Mouse (Mus musculus) midbrain, embryonic 13.5 days (tissue): ENCODE measurements around the gene H1foo. TPM values are rescaled to one million over a fixed set of nuclear protein-coding genes. Genes with fewer than 3 reads are reported as not detected.

Source experiments
- ATAC-seq: fragments of 200-750 bp; cut with Nextera tagmentation; 2 replicates; pipeline ENCODE4 v1.8.0; 2017; ENCODE audit warnings: mild to moderate bottlenecking, moderate TSS enrichment, moderate library complexity
- H3K27ac ChIP-seq: fragments of 300-500 bp; sonication (generic); 2 replicates; pipeline ENCODE4 v1.5.1; 2015; ENCODE audit warnings: inconsistent platforms, mild to moderate bottlenecking, moderate library complexity
- H3K27me3 ChIP-seq: fragments of 300-500 bp; sonication (generic); 2 replicates; pipeline ENCODE4 v1.6.1; 2015; ENCODE audit warnings: mild to moderate bottlenecking, inconsistent platforms
- H3K36me3 ChIP-seq: fragments of 300-500 bp; sonication (generic); 2 replicates; pipeline ENCODE4 v1.6.1; 2015; ENCODE audit warnings: mild to moderate bottlenecking, inconsistent platforms
- H3K4me1 ChIP-seq: fragments of 300-500 bp; sonication (generic); replicated peaks from 2 replicates; pipeline ENCODE4 v1.6.1; 2015; ENCODE audit warnings: inconsistent platforms
- H3K4me2 ChIP-seq: fragments of 300-500 bp; sonication (generic); replicated peaks from 2 replicates; pipeline ENCODE4 v1.6.1; 2015; ENCODE audit warnings: moderate library complexity, mild to moderate bottlenecking, inconsistent platforms
- H3K4me3 ChIP-seq: fragments of 300-500 bp; sonication (generic); replicated peaks from 2 replicates; pipeline ENCODE4 v1.5.1; 2015; ENCODE audit warnings: mild to moderate bottlenecking, inconsistent platforms
- H3K9ac ChIP-seq: fragments of 300-500 bp; sonication (generic); replicated peaks from 2 replicates; pipeline ENCODE4 v1.6.1; 2015; ENCODE audit warnings: mild to moderate bottlenecking, inconsistent platforms
- H3K9me3 ChIP-seq: fragments of 300-500 bp; sonication (generic); 2 replicates; pipeline ENCODE4 v1.6.1; 2016; ENCODE audit warnings: mild to moderate bottlenecking, inconsistent platforms
- WGBS: fragments of 180-500 bp; shearing (Covaris S2); methylation state at CpG from one replicate; pipeline ENCODE4 v1.1.7; 2015; 5-methylcytosine and 5-hydroxymethylcytosine counted together
- polyA plus RNA-seq: library from polyadenylated mRNA; unstranded; fragments of >200 nt; fragmentation: Nextera tagmentation; extraction: Ambion mirVana; gene quantifications from 2 replicates; pipeline ENCODE4 v1.2.1, GENCODE M21; 2015

H1foo gene
- polyA plus RNA-seq, 1 experiment from 2014 or later, result not detected

GRCm38 (mm10) chr6:115978596-115978995, 33.9 kb downstream of the H1foo start:
- 71% methylated on average over 8 of the region's 8 CpGs for WGBS

GRCm38 (mm10) chr6:115982889-115983288, 38.2 kb downstream of the H1foo start:
- H3K36me3 ChIP-seq, result no peaks in the 10 kb centered on the region
- no peaks in the 10 kb centered on the region for H3K9me3 ChIP-seq
- ATAC-seq, result no peak
- no peak overlapping the region for H3K9ac ChIP-seq
- H3K27ac ChIP-seq, result no peak overlapping the region
- WGBS, result 62% methylated on average over 7 of the region's 7 CpGs
- H3K27me3 ChIP-seq, result no peaks in the 10 kb centered on the region
- H3K4me1 ChIP-seq, result peaks cover 31% of the 10 kb centered on the region
- H3K4me2 ChIP-seq, result no peak overlapping the region
- no peak overlapping the region for H3K4me3 ChIP-seq

More at GRCm38 (mm10) chr6:115978596-115978995, 33.9 kb downstream of the H1foo start:
- Histone ChIP-seq H3K27me3 (no peaks in the 10 kb centered on the region), H3K4me1 (peaks cover 10% of the 10 kb centered on the region; the same call in 1 of the 2 replicates), H3K27ac (no peak overlapping the region), H3K9me3 (no peaks in the 10 kb centered on the region), H3K4me3 (no peak overlapping the region), H3K4me2 (no peak overlapping the region), H3K36me3 (no peaks in the 10 kb centered on the region), H3K9ac (no peak overlapping the region)
- ATAC-seq, result no peak

DNA sequence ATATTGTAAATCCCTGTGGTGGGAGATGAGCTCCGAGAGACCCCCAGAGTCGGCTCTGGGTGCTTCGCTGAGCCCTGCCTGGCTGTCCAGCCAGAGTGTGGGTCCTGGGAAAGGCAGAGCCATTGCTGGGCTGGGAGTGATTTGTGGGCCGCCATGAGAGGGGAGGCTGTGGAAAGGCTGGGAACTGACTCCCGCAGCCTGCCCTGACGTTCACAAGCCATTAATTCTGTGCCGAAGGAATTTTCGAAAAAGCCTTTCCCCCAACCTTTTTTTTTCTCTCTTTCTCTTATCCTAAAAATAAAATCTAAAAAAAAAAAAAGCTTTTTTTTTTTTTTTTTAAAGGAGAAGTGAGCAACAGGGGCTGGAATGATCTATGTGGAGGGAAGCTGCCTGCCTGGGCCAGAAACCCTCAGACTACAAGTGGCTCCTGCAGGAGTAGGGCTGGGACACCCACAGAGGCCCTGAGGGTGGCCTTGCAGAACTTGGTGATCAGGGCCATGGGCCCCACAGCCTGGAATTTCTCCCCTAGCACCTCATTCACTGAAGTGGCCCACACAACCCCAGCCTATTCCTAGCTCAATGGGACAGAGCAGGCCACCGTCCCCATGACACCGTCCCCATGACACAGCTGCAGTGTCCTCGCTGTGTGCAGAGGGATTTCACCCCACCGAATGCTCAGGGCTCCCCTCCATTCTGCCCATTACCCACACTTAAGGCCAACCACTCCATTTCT, 38.7 kb downstream of the H1foo start:
- whole genome bisulfite sequencing, result 63% methylated on average over 12 of the region's 12 CpGs
- Histone ChIP-seq H3K9me3 (no peaks in the 10 kb centered on the region), H3K9ac (no peak overlapping the region), H3K4me2 (no peak overlapping the region), H3K4me3 (no peak overlapping the region), H3K36me3 (no peaks in the 10 kb centered on the region), H3K27ac (no peak overlapping the region), H3K4me1 (peaks cover 31% of the 10 kb centered on the region), H3K27me3 (0 out of 2 replicates have a peak, but pooled peaks cover 3% of the 10 kb centered on the region)
- no peak for ATAC-seq

DNA sequence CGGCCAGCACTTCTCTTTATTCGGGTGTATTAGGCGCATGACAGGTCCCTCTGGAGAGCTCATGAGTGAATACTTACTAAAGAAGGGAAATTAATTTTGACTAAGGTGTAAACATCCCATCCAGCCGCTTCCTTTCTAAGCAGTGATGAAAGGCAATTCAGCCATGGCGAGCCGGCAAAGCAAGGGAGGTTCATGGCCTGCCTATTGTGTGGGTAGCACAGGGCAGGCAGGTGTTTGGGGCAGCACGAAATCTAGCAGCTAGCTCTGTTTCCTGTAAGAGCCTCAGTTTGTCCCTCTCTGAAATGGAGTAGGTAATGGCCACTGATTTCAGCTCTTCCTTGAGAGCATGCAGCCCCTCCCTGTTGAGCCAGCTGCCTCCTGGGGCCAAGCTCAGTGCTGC, 39.8 kb downstream of the H1foo start:
- H3K9me3 ChIP-seq, result no peaks in the 10 kb centered on the region
- WGBS, result 65% methylated on average over 7 of the region's 7 CpGs

GRCm38 (mm10) chr6:115985622-115986021, 40.9 kb downstream of the H1foo start:
- H3K4me2 ChIP-seq, result no peak overlapping the region
- H3K9ac ChIP-seq, result no peak overlapping the region
- ATAC-seq, result no peak
- H3K4me3 ChIP-seq, result no peak overlapping the region
- no peak overlapping the region for H3K27ac ChIP-seq
- H3K4me1 ChIP-seq, result peaks cover 31% of the 10 kb centered on the region
- no peaks in the 10 kb centered on the region for H3K9me3 ChIP-seq
- H3K36me3 ChIP-seq, result no peaks in the 10 kb centered on the region
- 66% methylated on average over 9 of the region's 9 CpGs for WGBS
- peaks cover 24% of the 10 kb centered on the region for H3K27me3 ChIP-seq

More for the DNA sequence above, 39.8 kb downstream of the H1foo start:
- Histone ChIP-seq H3K27me3 (peaks cover 14% of the 10 kb centered on the region), H3K4me2 (no peak overlapping the region), H3K4me1 (peaks cover 31% of the 10 kb centered on the region), H3K9ac (0 out of 2 replicates have a peak overlapping the region, but pooled peaks have one; percentile 5), H3K4me3 (no peak overlapping the region), H3K27ac (no peak overlapping the region), H3K36me3 (no peaks in the 10 kb centered on the region)
- no peak for ATAC-seq

DNA sequence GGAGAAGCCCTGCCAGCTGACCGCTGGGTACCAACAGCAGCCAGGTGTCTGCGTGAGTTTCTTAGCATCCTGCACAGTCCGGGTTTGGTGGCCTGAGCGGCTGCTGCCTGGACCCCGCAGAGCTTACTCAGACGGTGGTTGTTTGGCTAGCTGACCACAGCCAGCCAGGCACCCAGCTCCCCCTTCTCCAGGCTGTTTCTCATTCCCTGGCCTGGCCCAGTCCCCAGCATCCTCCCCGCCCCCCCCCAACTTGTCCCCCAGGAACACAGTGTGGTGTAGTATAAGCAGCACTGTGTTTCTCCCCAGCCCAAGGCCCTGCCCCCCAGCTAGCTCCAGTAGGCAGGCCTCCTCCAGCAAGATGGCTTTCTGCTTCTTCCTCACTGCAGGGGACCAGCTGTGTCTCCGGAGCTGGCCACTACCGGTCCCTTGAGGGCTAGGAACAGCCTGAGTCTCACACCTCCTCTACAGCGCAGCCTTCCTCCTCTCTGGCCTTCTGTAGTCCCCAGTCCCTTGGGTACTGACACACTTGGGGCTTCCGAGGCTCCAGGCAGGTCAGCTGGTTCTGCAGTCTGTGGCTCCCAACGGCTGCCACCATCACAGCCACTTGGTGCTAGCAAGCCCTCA, 41.8 kb downstream of the H1foo start:
- Histone ChIP-seq H3K4me1 (peaks cover 36% of the 10 kb centered on the region), H3K27me3 (peaks cover 34% of the 10 kb centered on the region), H3K36me3 (no peaks in the 10 kb centered on the region), H3K9ac (peak overlapping the region; percentile 32; the same call in 1 of the 2 replicates), H3K27ac (no peak overlapping the region), H3K9me3 (no peaks in the 10 kb centered on the region), H3K4me3 (no peak overlapping the region), H3K4me2 (no peak overlapping the region)
- 0 out of 2 replicates have a peak, but pooled peaks have one; percentile 18 for ATAC-seq
- 47% methylated on average over 12 of the region's 12 CpGs for WGBS

DNA sequence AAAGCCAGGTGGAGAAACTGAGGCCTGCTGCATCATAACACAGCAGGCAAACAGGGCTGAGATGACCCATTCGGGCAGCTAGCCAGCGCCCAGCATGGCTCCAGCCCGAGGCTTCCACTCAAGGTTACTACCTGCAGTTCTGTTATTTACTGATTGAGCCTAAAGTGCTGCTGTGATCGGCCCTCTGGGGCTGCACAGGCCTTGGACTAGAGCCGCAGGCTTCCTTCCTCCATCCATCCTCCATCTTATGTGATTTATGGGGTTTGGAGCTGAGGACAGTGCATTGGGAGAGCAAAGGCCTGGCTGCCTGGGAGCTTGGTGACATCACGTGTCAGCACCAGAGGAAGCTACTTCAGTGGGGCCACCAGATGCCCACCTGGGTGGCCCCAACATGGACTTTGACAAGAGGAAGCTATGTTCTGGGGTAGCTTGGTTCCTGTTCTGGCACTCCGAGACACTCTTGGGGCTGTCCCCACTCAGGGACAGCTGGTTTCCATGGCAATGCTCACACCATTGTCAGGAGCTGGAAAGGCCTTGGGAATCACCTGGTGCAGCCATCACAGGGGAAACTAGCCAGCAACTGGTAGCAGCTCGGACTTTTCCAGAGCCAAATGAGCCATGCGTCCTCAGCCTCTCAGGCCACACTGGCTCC, 42.5 kb downstream of the H1foo start:
- ATAC-seq, result no peak
- Histone ChIP-seq H3K36me3 (no peaks in the 10 kb centered on the region), H3K27ac (no peak overlapping the region), H3K4me3 (no peak overlapping the region), H3K9ac (peak overlapping the region; percentile 32; the same call in 1 of the 2 replicates), H3K4me1 (peaks cover 41% of the 10 kb centered on the region), H3K4me2 (no peak overlapping the region), H3K9me3 (no peaks in the 10 kb centered on the region), H3K27me3 (peaks cover 40% of the 10 kb centered on the region)
- WGBS, result 66% methylated on average over 9 of the region's 9 CpGs

DNA sequence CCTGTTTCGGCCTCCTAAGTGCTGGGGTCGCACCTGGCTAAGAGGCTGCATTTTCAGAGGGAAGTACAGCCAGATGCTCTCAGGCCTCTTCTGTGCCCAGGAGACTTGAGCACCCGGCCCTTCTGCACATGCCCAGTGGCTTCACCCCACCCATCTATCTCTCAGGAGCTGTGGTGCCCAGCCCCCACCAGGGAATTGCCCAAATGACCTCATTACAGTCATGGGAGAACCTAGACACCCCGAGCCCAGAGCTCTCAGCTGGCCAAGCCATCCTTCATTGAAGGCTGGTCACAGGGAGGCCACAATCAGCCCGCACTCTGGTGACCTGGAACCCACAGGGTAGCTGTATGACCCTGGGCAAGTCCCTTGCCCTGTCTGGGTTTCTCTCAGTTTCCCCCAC, 44.3 kb downstream of the H1foo start:
- WGBS, result 84% methylated on average over 5 of the region's 5 CpGs
- Histone ChIP-seq H3K27me3 (peaks cover 58% of the 10 kb centered on the region), H3K27ac (no peak overlapping the region), H3K36me3 (no peaks in the 10 kb centered on the region), H3K4me2 (no peak overlapping the region), H3K9ac (no peak overlapping the region), H3K4me1 (peaks cover 52% of the 10 kb centered on the region), H3K4me3 (no peak overlapping the region), H3K9me3 (no peaks in the 10 kb centered on the region)
- no peak for ATAC-seq

- H3K9ac ChIP-seq, result no peak overlapping the region
- H3K9me3 ChIP-seq, result no peaks in the 10 kb centered on the region
- WGBS, result 60% methylated on average over 4 of the region's 4 CpGs
- no peak overlapping the region for H3K27ac ChIP-seq
- H3K36me3 ChIP-seq, result no peaks in the 10 kb centered on the region
- H3K4me3 ChIP-seq, result no peak overlapping the region
- peaks cover 57% of the 10 kb centered on the region for H3K4me1 ChIP-seq
- H3K4me2 ChIP-seq, result no peak overlapping the region
- H3K27me3 ChIP-seq, result peaks cover 64% of the 10 kb centered on the region
- no peak for ATAC-seq
These were observed 44.9 kb downstream of the H1foo start for GRCm38 (mm10) chr6:115989607-115990006.

DNA sequence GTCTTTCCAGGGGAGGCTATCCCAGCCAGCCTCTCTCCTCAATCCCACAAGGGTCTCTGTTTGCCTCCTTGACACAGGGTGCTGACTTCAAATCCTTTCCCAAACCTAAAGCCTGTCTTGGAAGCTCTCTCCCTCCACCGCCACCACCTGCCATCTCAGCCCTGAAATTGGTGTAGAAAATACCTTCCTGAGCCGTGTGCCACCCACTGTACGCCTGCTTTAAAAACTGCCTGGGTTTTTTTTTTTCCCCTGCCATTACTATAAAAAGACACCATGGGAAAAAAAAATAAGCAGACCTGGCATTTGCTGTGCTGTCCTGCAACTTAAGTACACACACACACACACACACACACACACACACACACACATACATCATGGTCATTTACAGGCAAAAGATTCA, 45.3 kb downstream of the H1foo start:
- H3K27ac ChIP-seq, result no peak overlapping the region
- no peaks in the 10 kb centered on the region for H3K9me3 ChIP-seq
- peaks cover 55% of the 10 kb centered on the region for H3K4me1 ChIP-seq
- H3K9ac ChIP-seq, result no peak overlapping the region
- H3K36me3 ChIP-seq, result no peaks in the 10 kb centered on the region
- no peak overlapping the region for H3K4me3 ChIP-seq
- WGBS, result 91% methylated on average over 3 of the region's 3 CpGs
- peaks cover 67% of the 10 kb centered on the region for H3K27me3 ChIP-seq
- no peak overlapping the region for H3K4me2 ChIP-seq
- no peak for ATAC-seq

- Histone ChIP-seq H3K4me1 (peaks cover 52% of the 10 kb centered on the region), H3K9ac (0 out of 2 replicates have a peak overlapping the region, but pooled peaks have one; percentile 23), H3K4me3 (no peak overlapping the region), H3K27ac (no peak overlapping the region), H3K27me3 (peaks cover 69% of the 10 kb centered on the region), H3K9me3 (no peaks in the 10 kb centered on the region), H3K4me2 (peak overlapping the region; percentile 13; the same call in 1 of the 2 replicates), H3K36me3 (no peaks in the 10 kb centered on the region)
- WGBS, result 90% methylated on average over 9 of the region's 9 CpGs
- ATAC-seq, result no peak
These were observed 45.7 kb downstream of the H1foo start for GRCm38 (mm10) chr6:115990479-115990878.
